Mouse (Mus musculus): ENCODE results near the gene Gm17949. TPM values are rescaled to one million over a fixed set of nuclear protein-coding genes. Genes with fewer than 3 reads are reported as not detected.

Gene Gm17949
- total and polyA plus RNA-seq, 3 experiments, result 0.08 to 0.13 TPM; not detected in 1

GRCm38 (mm10) chr17:57066908-57067307 is 55.6 kb downstream of the Gm17949 start:
- Histone ChIP-seq H3K27ac (ENCODE audit: control insufficient read depth, low read depth, low read length) (peak overlapping the region; percentile 12; the same call in 1 of the 2 replicates), H3K4me3 (ENCODE audit: control insufficient read depth in 1 of 2, insufficient read depth in 1 of 2, low read depth in 2 of 2, low read length in 2 of 2) (no peak overlapping the region), H3K27me3 (ENCODE audit: control insufficient read depth in 1 of 2, insufficient read depth in 2 of 2, low read length in 2 of 2) (no peaks in the 10 kb centered on the region), H3K36me3 (ENCODE audit: control insufficient read depth in 1 of 2, insufficient read depth in 2 of 2, low read length in 2 of 2) (peaks cover 0 to 8% of the 10 kb centered on the region in 2 experiments; a peak in 2 of 4 replicates), H3K9ac (ENCODE audit: control insufficient read depth, low read depth, low read length, poor library complexity, severe bottlenecking) (peak overlapping the region; percentile 26), H3K9me3 (replicated peaks; ENCODE audit: insufficient read depth, low read length) (no peaks in the 10 kb centered on the region), H3K79me2 (ENCODE audit: control insufficient read depth, insufficient read depth, low read length, poor library complexity) (no peaks in the 10 kb centered on the region), H3K4me1 (ENCODE audit: control insufficient read depth in 1 of 2, insufficient read depth in 2 of 2, low read length in 2 of 2) (peaks cover 0 to 7% of the 10 kb centered on the region in 2 experiments; a peak in 2 of 4 replicates)
- peak; percentile 66 for DNase-seq (ENCODE audit: low read depth, low spot score)
- TF ChIP-seq SMC3 (IDR thresholded peaks at IDR 0.05; ENCODE audit: low read depth, low read length) (no peak), KAT2A (conservative IDR thresholded peaks at IDR 0.05; ENCODE audit: low read depth, low read length) (no peak), RAD21 (IDR thresholded peaks at IDR 0.05; ENCODE audit: low read depth, low read length) (no peak), ZC3H11A (IDR thresholded peaks at IDR 0.05; ENCODE audit: low read depth, low read length) (no peak), UBTF (IDR thresholded peaks at IDR 0.05; ENCODE audit: borderline replicate concordance, insufficient read depth, low read depth, low read length) (no peak), TAL1 (IDR thresholded peaks at IDR 0.05; ENCODE audit: low read length) (peak; percentile 72), GATA1 (IDR thresholded peaks at IDR 0.05; ENCODE audit: low read depth, low read length) (peak; percentile 45), TCF12 (IDR thresholded peaks at IDR 0.05; ENCODE audit: low read depth, low read length) (peak; percentile 29; the same call in 1 of the 2 replicates)

GRCm38 (mm10) chr17:57070272-57070671 is 59.0 kb downstream of the Gm17949 start:
- Histone ChIP-seq H3K27ac (ENCODE audit: control insufficient read depth, low read depth, low read length) (no peak overlapping the region), H3K27me3 (ENCODE audit: control insufficient read depth in 1 of 2, insufficient read depth in 2 of 2, low read length in 2 of 2) (no peaks in the 10 kb centered on the region), H3K4me1 (ENCODE audit: control insufficient read depth in 1 of 2, insufficient read depth in 2 of 2, low read length in 2 of 2) (peaks cover 0 to 5% of the 10 kb centered on the region in 2 experiments; a peak in 2 of 4 replicates), H3K4me3 (ENCODE audit: control insufficient read depth in 1 of 2, insufficient read depth in 1 of 2, low read depth in 2 of 2, low read length in 2 of 2) (no peak overlapping the region), H3K9ac (ENCODE audit: control insufficient read depth, low read depth, low read length, poor library complexity, severe bottlenecking) (no peak overlapping the region), H3K9me3 (replicated peaks; ENCODE audit: insufficient read depth, low read length) (no peaks in the 10 kb centered on the region), H3K79me2 (ENCODE audit: control insufficient read depth, insufficient read depth, low read length, poor library complexity) (no peaks in the 10 kb centered on the region), H3K36me3 (ENCODE audit: control insufficient read depth in 1 of 2, insufficient read depth in 2 of 2, low read length in 2 of 2) (peaks cover 0 to 8% of the 10 kb centered on the region in 2 experiments; a peak in 2 of 4 replicates)
- no peak for DNase-seq (ENCODE audit: low read depth, low spot score)
- TF ChIP-seq POLR2AphosphoS5 (IDR thresholded peaks at IDR 0.05; ENCODE audit: borderline replicate concordance, low read depth, low read length) (no peak), TAL1 (IDR thresholded peaks at IDR 0.05; ENCODE audit: low read length) (no peak), USF1 (IDR thresholded peaks at IDR 0.05; ENCODE audit: low read depth, low read length) (no peak), BHLHE40 (IDR thresholded peaks at IDR 0.05; ENCODE audit: borderline replicate concordance, low read depth, low read length) (no peak), JUND (IDR thresholded peaks at IDR 0.05; ENCODE audit: low read depth, low read length) (no peak), ZKSCAN1 (IDR thresholded peaks at IDR 0.05; ENCODE audit: low read depth, low read length) (no peak), ZC3H11A (IDR thresholded peaks at IDR 0.05; ENCODE audit: low read depth, low read length) (no peak), EP300 (IDR thresholded peaks at IDR 0.05; ENCODE audit: low read depth in 1 of 2, low read length in 2 of 2) (no peak), ZNF384 (IDR thresholded peaks at IDR 0.05; ENCODE audit: low read depth, low read length) (no peak), CHD2 (IDR thresholded peaks at IDR 0.05; ENCODE audit: low read length) (no peak), UBTF (IDR thresholded peaks at IDR 0.05; ENCODE audit: borderline replicate concordance, insufficient read depth, low read depth, low read length) (no peak)
